Mouse (Mus musculus) MN1 (cell line): ENCODE results near the gene Olfr466.
A peak's percentile ranks its signal among the peaks of the same experiment; 100 is the strongest.

ENCODE experiments used
- DNase-seq: peaks from one replicate; pipeline ENCODE4 v3.0.0-alpha.2; 2016; ENCODE audit warnings: low spot score

The Olfr466 gene

GRCm38 (mm10) chr13:65149940-65150339 is at the start of gene Olfr466:
Gene Olfr466 (plus strand): TSS chr13:65150240.
- DNase-seq = no peak

GRCm38 (mm10) chr13:65100678-65101077 is 49.4 kb upstream of the Olfr466 start:
- DNase-seq = no peak

- no peak for DNase-seq
Observed at GRCm38 (mm10) chr13:65101232-65101631, 48.8 kb upstream of the Olfr466 start.

- DNase-seq = peak; percentile 22
Observed at GRCm38 (mm10) chr13:65111961-65112360, 38.1 kb upstream of the Olfr466 start.

- DNase-seq = peak; percentile 93
Observed at GRCm38 (mm10) chr13:65112459-65113110, 37.5 kb upstream of the Olfr466 start, which contains the start of gene Mfsd14b. Gene Mfsd14b (minus strand): TSS chr13:65112975.

- peak; percentile 7 for DNase-seq
Observed at GRCm38 (mm10) chr13:65113239-65113638, 36.8 kb upstream of the Olfr466 start.

GRCm38 (mm10) chr13:65120984-65121383 is 29.1 kb upstream of the Olfr466 start:
- no peak for DNase-seq

GRCm38 (mm10) chr13:65122111-65122510 is 27.9 kb upstream of the Olfr466 start:
- DNase-seq = no peak

- DNase-seq = no peak
Observed at GRCm38 (mm10) chr13:65127063-65127847, 22.8 kb upstream of the Olfr466 start.

- no peak for DNase-seq
Observed at GRCm38 (mm10) chr13:65137789-65138188, 12.3 kb upstream of the Olfr466 start, which contains the start of gene Olfr465-ps1. Gene Olfr465-ps1 (plus strand): TSS chr13:65138089.

- DNase-seq = no peak
Observed at GRCm38 (mm10) chr13:65174102-65174501, 24.1 kb downstream of the Olfr466 start.

- peak; percentile 7 for DNase-seq
Observed at GRCm38 (mm10) chr13:65175734-65176471, 25.9 kb downstream of the Olfr466 start.

GRCm38 (mm10) chr13:65176472-65177091 is 26.5 kb downstream of the Olfr466 start:
- DNase-seq = no peak

GRCm38 (mm10) chr13:65200667-65201066 is 50.6 kb downstream of the Olfr466 start:
- no peak for DNase-seq
